Mouse (Mus musculus): ENCODE measurements at regions not wholly inside any gene's neighbourhood (a gene's known extent, or its start where the extent isn't known, plus 50 kb on each side); places are given as distances from the start of the nearest gene placed in this dataset.

DNA sequence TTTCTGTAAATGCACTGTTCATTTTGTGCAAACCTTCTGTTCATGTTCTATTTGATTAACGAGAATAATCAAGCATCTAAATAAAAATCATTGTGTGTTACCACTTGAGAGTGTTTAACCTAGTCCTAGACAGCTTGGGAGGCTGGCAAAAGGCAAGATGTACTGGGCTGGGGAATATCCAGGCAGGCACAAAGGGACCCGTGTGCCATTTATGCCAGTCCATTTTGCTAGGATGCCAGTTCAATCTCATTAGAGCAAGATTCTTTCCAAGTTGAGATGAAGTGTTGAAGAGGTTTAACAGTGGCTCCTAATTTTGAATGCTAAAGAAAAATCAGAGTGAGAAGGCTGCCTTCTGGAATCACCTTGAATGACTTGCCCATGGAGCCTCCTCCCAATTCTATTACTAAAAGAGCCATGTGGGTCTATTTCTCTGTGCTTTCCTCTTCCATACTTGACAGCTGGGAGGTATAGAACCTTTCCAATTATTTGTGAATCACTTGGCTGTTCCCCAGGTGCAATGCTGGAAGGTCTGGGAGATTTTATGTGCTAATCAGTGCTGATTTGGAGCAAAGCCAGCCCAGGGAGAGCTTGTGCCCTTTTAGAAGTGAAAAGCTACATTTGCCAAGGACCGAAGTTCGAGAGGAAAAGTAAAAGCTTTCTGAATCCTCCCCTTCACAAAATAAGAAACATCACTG is 618.9 kb upstream of the Agtr1b start:
- Histone ChIP-seq H3K4me3 (ENCODE audit: low read depth, low read length) (no peak overlapping the region), H3K9ac (replicated peaks; ENCODE audit: low read depth) (no peak overlapping the region), H3K36me3 (ENCODE audit: insufficient read depth, low read length) (no peaks in the 10 kb centered on the region), H3K9me3 (ENCODE audit: low read length) (no peaks in the 10 kb centered on the region), H3K27ac (ENCODE audit: low read length) (no peak overlapping the region), H3K27me3 (replicated peaks; ENCODE audit: insufficient read depth, low read length) (no peaks in the 10 kb centered on the region), H3K4me2 (replicated peaks; ENCODE audit: low read depth, low read length) (no peak overlapping the region), H3K4me1 (ENCODE audit: insufficient read depth, low read depth, low read length) (peaks cover 8% of the 10 kb centered on the region; the same call in 1 of the 2 replicates)
- 53% methylated on average over 4 of the region's 4 CpGs for WGBS
- TF ChIP-seq CTCF (IDR thresholded peaks at IDR 0.05) (no peak), EP300 (IDR thresholded peaks at IDR 0.05) (no peak)
- DNase-seq (ENCODE audit: low spot score) (no peak), ATAC-seq (no peak)

- no peaks in the 10 kb centered on the region for H3K9me3 ChIP-seq (ENCODE audit: low read length)
- WGBS, result 3% methylated on average over 1 of the region's 1 CpGs
- TF ChIP-seq EP300 (IDR thresholded peaks at IDR 0.05) (no peak), CTCF (IDR thresholded peaks at IDR 0.05) (no peak)
- H3K27me3 ChIP-seq (replicated peaks; ENCODE audit: insufficient read depth, low read length), result no peaks in the 10 kb centered on the region
- H3K4me3 ChIP-seq (ENCODE audit: low read depth, low read length), result no peak overlapping the region
- no peaks in the 10 kb centered on the region for H3K36me3 ChIP-seq (ENCODE audit: insufficient read depth, low read length)
- no peak overlapping the region; the same call in 1 of the 2 replicates for H3K4me2 ChIP-seq (replicated peaks; ENCODE audit: low read depth, low read length)
- no peak overlapping the region for H3K9ac ChIP-seq (replicated peaks; ENCODE audit: low read depth)
- ATAC-seq (peak; percentile 66), DNase-seq (ENCODE audit: low spot score) (peak; percentile 63)
- peaks cover 8% of the 10 kb centered on the region; the same call in 1 of the 2 replicates for H3K4me1 ChIP-seq (ENCODE audit: insufficient read depth, low read depth, low read length)
- no peak overlapping the region for H3K27ac ChIP-seq (ENCODE audit: low read length)
Observed at GRCm38 (mm10) chr3:20984146-20984545, 617.2 kb upstream of the Agtr1b start.

- H3K27ac ChIP-seq (ENCODE audit: low read length), result no peak overlapping the region
- no peak overlapping the region for H3K9ac ChIP-seq (replicated peaks; ENCODE audit: low read depth)
- no peaks in the 10 kb centered on the region for H3K4me1 ChIP-seq (ENCODE audit: insufficient read depth, low read depth, low read length)
- no peaks in the 10 kb centered on the region for H3K27me3 ChIP-seq (replicated peaks; ENCODE audit: insufficient read depth, low read length)
- H3K36me3 ChIP-seq (ENCODE audit: insufficient read depth, low read length), result no peaks in the 10 kb centered on the region
- no peak overlapping the region for H3K4me3 ChIP-seq (ENCODE audit: low read depth, low read length)
- no peak overlapping the region for H3K4me2 ChIP-seq (replicated peaks; ENCODE audit: low read depth, low read length)
- no peaks in the 10 kb centered on the region for H3K9me3 ChIP-seq (ENCODE audit: low read length)
- ATAC-seq, result no peak
- DNase-seq (ENCODE audit: low spot score), result no peak
- TF ChIP-seq EP300 (IDR thresholded peaks at IDR 0.05) (no peak), CTCF (IDR thresholded peaks at IDR 0.05) (no peak)
- WGBS, result 55% methylated on average over 1 of the region's 1 CpGs
Observed at GRCm38 (mm10) chr3:20973077-20973476, 606.1 kb upstream of the Agtr1b start.

Measured in lung, postnatal 0 days (tissue).